Mouse (Mus musculus): ENCODE measurements around the gene Lipe. TPM values are rescaled to one million over a fixed set of nuclear protein-coding genes. Genes with fewer than 3 reads are reported as not detected.
A peak's percentile ranks its signal among the peaks of the same experiment; 100 is the strongest.

The Lipe gene
- polyA plus RNA-seq, 1 experiment from 2014 or later: 10.6 TPM

DNA sequence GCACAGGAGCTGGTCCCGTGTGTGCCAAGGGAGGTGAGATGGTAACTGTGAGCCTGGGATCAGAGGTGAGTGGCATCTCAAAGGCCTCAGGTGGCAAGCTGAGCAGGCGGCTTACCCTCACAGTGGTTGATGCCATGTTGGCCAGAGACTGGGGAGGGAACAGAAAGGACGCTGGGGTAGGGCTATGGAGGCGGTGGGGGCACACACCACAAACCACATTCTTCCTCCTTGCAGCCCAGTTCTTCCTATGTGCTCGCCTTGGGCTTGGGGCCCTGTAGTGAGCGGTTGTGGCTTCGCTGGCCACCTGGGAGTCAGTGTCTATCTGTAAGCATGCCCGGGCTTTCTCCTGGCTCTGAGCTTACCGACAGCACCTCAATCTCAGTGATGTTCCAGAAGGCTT, 13.7 kb downstream of the Lipe start:
- Histone ChIP-seq H3K27ac (ENCODE audit: low read length) (no peak overlapping the region), H3K4me2 (ENCODE audit: low read depth, low read length) (no peak overlapping the region), H3K4me1 (ENCODE audit: control insufficient read depth, insufficient read depth, low read length) (peaks cover 16% of the 10 kb centered on the region), H3K9ac (ENCODE audit: low read length) (no peak overlapping the region), H3K4me3 (replicated peaks; ENCODE audit: low read length) (no peak overlapping the region), H3K27me3 (ENCODE audit: control insufficient read depth, insufficient read depth, low read length) (no peaks in the 10 kb centered on the region), H3K36me3 (ENCODE audit: control insufficient read depth, insufficient read depth, low read length) (peaks cover 23% of the 10 kb centered on the region; the same call in 1 of the 2 replicates), H3K9me3 (replicated peaks; ENCODE audit: control insufficient read depth, low read length) (no peaks in the 10 kb centered on the region)
- 83% methylated on average over 9 of the region's 9 CpGs for WGBS
- ATAC-seq (ENCODE audit: insufficient read depth, low FRiP score): no peak

DNA sequence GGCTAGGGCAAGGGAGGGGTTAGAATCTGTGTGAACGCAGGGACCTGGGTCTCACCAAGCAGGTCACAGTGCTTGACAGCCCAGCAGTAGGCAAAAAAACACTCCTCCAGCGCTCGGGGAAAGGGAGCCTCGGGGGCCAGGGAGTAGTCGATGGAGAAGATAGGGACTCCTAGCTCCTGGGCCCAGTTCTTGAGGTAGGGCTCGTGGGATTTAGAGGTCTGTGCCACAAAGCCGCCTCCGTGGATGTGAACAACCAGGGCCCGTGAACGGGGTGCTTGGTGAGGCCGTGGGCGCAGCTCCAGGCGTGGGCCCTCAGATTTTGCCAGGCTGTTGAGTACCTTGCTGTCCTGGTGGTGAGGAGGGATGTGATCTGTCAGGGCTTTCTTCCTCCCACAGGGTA, 14.2 kb downstream of the Lipe start:
- Histone ChIP-seq H3K9me3 (replicated peaks; ENCODE audit: control insufficient read depth, low read length) (no peaks in the 10 kb centered on the region), H3K36me3 (ENCODE audit: control insufficient read depth, insufficient read depth, low read length) (peaks cover 23% of the 10 kb centered on the region; the same call in 1 of the 2 replicates), H3K4me3 (replicated peaks; ENCODE audit: low read length) (no peak overlapping the region), H3K4me1 (ENCODE audit: control insufficient read depth, insufficient read depth, low read length) (peaks cover 14% of the 10 kb centered on the region), H3K4me2 (ENCODE audit: low read depth, low read length) (no peak overlapping the region), H3K27ac (ENCODE audit: low read length) (no peak overlapping the region), H3K27me3 (ENCODE audit: control insufficient read depth, insufficient read depth, low read length) (no peaks in the 10 kb centered on the region), H3K9ac (ENCODE audit: low read length) (no peak overlapping the region)
- no peak for ATAC-seq (ENCODE audit: insufficient read depth, low FRiP score)
- WGBS: 89% methylated on average over 13 of the region's 13 CpGs

DNA sequence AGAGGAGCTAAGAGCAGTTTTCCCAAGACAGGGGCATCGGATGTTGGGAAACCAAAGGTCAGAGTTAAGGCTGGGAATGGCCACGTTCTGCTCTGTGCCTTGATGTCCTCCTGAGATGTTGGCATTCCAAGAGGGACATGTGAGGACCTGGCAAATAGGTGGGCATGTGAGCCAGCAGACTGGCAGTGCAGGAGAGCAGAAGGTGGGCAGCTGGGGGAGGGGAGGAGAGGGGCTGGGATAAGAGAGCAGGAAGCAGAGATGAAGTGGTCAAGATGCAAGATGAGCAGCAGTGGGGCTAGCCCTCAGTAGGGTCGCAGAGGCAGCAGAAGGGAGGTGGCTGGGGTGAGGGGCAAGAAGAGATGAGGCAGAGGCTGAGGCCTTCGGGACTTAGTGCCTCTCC, 14.6 kb downstream of the Lipe start:
- H3K9me3 ChIP-seq (replicated peaks; ENCODE audit: control insufficient read depth, low read length): no peaks in the 10 kb centered on the region
- no peak overlapping the region for H3K9ac ChIP-seq (ENCODE audit: low read length)
- WGBS: 71% methylated on average over 4 of the region's 4 CpGs
- H3K27ac ChIP-seq (ENCODE audit: low read length): no peak overlapping the region
- peaks cover 16% of the 10 kb centered on the region for H3K4me1 ChIP-seq (ENCODE audit: control insufficient read depth, insufficient read depth, low read length)
- no peak for ATAC-seq (ENCODE audit: insufficient read depth, low FRiP score)
- peaks cover 23% of the 10 kb centered on the region; the same call in 1 of the 2 replicates for H3K36me3 ChIP-seq (ENCODE audit: control insufficient read depth, insufficient read depth, low read length)
- no peak overlapping the region for H3K4me3 ChIP-seq (replicated peaks; ENCODE audit: low read length)
- no peak overlapping the region for H3K4me2 ChIP-seq (ENCODE audit: low read depth, low read length)
- H3K27me3 ChIP-seq (ENCODE audit: control insufficient read depth, insufficient read depth, low read length): no peaks in the 10 kb centered on the region

DNA sequence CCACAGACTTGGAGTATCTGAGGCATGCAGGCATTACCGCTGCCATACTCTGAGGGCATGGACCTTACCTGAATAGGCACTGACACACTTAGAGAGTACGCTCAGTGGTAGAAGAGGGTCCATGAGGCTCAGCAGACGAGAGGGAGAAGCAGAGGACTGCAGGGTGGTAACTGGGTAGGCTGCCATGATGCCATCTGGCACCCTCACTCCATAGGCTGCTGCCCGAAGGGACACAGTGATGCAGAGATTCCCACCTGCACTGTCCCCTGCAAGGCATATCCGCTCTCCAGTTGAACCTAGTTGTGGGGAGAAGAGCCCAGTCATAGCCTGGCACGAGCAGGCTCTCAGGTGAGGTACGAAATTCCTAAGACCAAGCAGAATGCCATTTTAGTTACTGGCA, 15.1 kb downstream of the Lipe start:
- no peaks in the 10 kb centered on the region for H3K27me3 ChIP-seq (ENCODE audit: control insufficient read depth, insufficient read depth, low read length)
- peaks cover 20% of the 10 kb centered on the region; the same call in 1 of the 2 replicates for H3K36me3 ChIP-seq (ENCODE audit: control insufficient read depth, insufficient read depth, low read length)
- H3K4me3 ChIP-seq (replicated peaks; ENCODE audit: low read length): no peak overlapping the region
- peaks cover 16% of the 10 kb centered on the region for H3K4me1 ChIP-seq (ENCODE audit: control insufficient read depth, insufficient read depth, low read length)
- H3K4me2 ChIP-seq (ENCODE audit: low read depth, low read length): no peak overlapping the region
- ATAC-seq (ENCODE audit: insufficient read depth, low FRiP score): no peak
- no peak overlapping the region for H3K9ac ChIP-seq (ENCODE audit: low read length)
- no peaks in the 10 kb centered on the region for H3K9me3 ChIP-seq (replicated peaks; ENCODE audit: control insufficient read depth, low read length)
- WGBS: 92% methylated on average over 7 of the region's 7 CpGs
- no peak overlapping the region for H3K27ac ChIP-seq (ENCODE audit: low read length)

DNA sequence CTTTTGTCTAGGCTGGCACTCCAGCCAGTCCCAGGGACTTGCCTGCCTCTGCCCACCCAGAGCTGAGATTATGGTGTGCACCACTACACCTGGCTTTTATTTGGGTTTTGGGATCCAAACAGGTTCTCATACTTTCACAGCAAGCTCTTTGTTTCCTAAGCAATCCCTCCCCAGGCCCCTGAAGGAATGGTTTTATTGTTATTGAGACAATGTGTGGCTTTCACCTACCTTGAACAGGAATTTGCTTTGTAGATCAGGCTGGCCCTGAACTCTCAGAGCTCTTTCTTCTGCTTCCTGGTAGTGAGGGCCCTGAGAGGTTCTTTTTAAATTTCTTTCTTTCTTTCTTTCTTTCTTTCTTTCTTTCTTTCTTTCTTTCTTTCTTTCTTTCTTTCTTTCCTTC, 16.0 kb downstream of the Lipe start:
- H3K36me3 ChIP-seq (ENCODE audit: control insufficient read depth, insufficient read depth, low read length): peaks cover 14% of the 10 kb centered on the region; the same call in 1 of the 2 replicates

DNA sequence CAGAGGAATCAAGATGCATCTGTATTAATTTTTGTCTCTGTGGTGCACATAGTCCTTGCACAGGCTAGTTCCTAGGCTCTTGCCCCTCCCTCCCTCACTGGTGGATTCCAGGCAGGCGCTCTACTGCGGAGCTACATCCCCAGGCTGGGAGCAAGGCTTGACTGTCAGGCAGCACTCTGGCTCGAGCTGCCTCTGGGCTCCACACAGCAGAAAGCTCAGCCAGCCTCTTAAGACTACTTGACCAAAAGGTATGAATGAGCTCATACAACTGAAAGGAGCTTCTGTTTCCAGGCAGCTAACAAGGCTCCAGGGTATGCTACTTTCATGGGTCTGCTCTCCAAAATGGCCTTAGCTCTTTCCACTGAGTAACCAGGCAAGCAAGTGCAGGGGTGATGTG, 17.2 kb downstream of the Lipe start:
- Histone ChIP-seq H3K9ac (ENCODE audit: low read length) (no peak overlapping the region), H3K27ac (ENCODE audit: low read length) (no peak overlapping the region), H3K9me3 (replicated peaks; ENCODE audit: control insufficient read depth, low read length) (no peaks in the 10 kb centered on the region), H3K27me3 (ENCODE audit: control insufficient read depth, insufficient read depth, low read length) (no peaks in the 10 kb centered on the region), H3K4me3 (replicated peaks; ENCODE audit: low read length) (no peak overlapping the region), H3K4me2 (ENCODE audit: low read depth, low read length) (no peak overlapping the region), H3K36me3 (ENCODE audit: control insufficient read depth, insufficient read depth, low read length) (peaks cover 14% of the 10 kb centered on the region; the same call in 1 of the 2 replicates), H3K4me1 (ENCODE audit: control insufficient read depth, insufficient read depth, low read length) (peaks cover 19% of the 10 kb centered on the region)
- no peak for ATAC-seq (ENCODE audit: insufficient read depth, low FRiP score)
- WGBS: 69% methylated on average over 3 of the region's 3 CpGs

More for the DNA sequence above, 16.0 kb downstream of the Lipe start:
- Histone ChIP-seq H3K4me2 (ENCODE audit: low read depth, low read length) (no peak overlapping the region), H3K9ac (ENCODE audit: low read length) (no peak overlapping the region), H3K27me3 (ENCODE audit: control insufficient read depth, insufficient read depth, low read length) (no peaks in the 10 kb centered on the region), H3K4me3 (replicated peaks; ENCODE audit: low read length) (no peak overlapping the region), H3K9me3 (replicated peaks; ENCODE audit: control insufficient read depth, low read length) (no peaks in the 10 kb centered on the region), H3K4me1 (ENCODE audit: control insufficient read depth, insufficient read depth, low read length) (peaks cover 16% of the 10 kb centered on the region), H3K27ac (ENCODE audit: low read length) (no peak overlapping the region)
- ATAC-seq (ENCODE audit: insufficient read depth, low FRiP score): no peak

DNA sequence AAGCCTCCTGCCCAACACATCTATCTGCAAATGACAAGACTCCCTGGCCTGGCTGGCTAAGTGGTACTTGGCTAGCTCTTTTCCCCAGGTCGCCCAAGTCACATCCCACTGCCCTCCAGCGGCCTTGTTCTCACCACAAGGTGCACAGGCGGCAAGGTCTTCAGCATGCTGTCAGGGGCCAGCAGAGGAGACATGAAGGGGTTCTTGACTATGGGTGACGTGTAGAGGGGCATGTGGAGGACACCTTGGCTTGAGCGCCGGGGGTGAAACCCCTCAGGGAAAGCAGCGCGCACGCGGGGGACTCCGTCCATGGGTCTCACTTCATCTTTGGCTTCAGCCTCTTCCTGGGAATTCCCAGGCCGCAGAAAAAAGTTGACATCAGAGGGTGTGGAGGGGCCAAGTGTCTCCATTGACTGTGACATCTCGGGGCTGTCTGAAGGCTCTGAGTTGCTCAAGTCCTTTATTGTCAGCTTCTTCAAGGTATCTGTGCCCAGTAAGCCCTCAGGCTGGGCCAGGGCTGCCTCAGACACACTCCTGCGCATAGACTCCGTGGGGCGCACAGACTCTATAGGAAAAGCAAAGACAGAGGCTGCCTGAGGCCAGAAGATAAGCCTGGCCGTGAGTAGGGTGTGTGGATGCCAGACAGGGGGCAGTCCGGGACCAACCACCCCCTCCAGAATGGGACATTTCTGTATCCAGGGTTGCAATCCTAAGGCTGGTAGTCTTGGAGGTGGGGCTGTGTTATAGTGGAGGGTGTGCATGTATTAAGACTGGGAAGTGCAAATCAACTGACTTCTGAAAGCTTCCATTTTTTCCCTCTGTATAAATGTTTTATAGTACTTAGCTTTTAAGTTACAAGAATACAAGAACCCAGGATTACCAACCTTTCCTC, 17.9 kb downstream of the Lipe start:
- H3K9ac ChIP-seq (ENCODE audit: low read length): peak overlapping the region; percentile 65; the same call in 1 of the 2 replicates
- no peak overlapping the region for H3K4me3 ChIP-seq (replicated peaks; ENCODE audit: low read length)
- H3K4me1 ChIP-seq (ENCODE audit: control insufficient read depth, insufficient read depth, low read length): peaks cover 12% of the 10 kb centered on the region
- 64% methylated on average over 18 of the region's 18 CpGs for WGBS
- H3K27me3 ChIP-seq (ENCODE audit: control insufficient read depth, insufficient read depth, low read length): no peaks in the 10 kb centered on the region
- H3K27ac ChIP-seq (ENCODE audit: low read length): no peak overlapping the region
- no peaks in the 10 kb centered on the region for H3K9me3 ChIP-seq (replicated peaks; ENCODE audit: control insufficient read depth, low read length)
- H3K36me3 ChIP-seq (ENCODE audit: control insufficient read depth, insufficient read depth, low read length): peaks cover 14% of the 10 kb centered on the region; the same call in 1 of the 2 replicates
- peak overlapping the region; percentile 85 for H3K4me2 ChIP-seq (ENCODE audit: low read depth, low read length)
- ATAC-seq (ENCODE audit: insufficient read depth, low FRiP score): no peak

DNA sequence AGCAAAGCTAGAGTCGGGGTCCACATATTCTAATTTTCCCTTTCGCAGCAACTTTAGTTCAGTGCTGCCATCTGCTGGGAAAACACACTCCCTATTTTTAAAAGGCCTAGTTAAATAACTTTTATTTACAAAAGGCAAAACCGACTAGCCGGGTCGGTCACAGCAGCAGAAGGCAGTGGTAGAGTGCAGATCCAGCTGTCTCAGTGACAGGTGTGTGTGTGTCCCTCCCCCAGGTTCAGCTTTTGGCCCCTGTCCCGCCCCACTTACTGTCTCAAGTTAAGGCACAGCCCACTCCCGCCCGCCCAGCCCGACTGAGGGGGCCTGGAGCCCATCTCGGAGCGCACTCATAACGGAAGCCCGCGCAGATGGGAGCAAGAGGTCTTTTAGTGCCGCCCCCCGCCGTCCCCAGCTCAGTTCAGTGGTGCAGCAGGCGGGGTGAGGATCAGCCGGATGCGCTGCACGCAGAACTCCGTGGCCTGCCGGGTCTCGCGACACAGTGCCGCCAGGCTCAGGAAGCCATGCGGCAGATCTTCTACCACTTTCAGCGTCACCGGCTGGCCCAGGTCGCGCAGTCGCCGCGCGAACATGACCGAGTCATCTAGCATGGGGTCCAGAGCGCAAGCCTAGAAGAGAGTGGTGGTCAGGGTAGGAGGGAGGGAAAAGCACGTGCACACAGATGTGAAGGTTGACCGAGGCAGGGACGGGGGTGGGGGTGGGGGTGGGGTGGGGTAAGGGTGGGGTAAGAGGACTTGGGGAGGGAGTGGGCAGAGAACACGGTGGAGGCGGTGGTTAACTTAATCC, 18.8 kb downstream of the Lipe start:
- Histone ChIP-seq H3K9me3 (replicated peaks; ENCODE audit: control insufficient read depth, low read length) (no peaks in the 10 kb centered on the region), H3K4me1 (ENCODE audit: control insufficient read depth, insufficient read depth, low read length) (peaks cover 9% of the 10 kb centered on the region; the same call in 1 of the 2 replicates), H3K4me3 (replicated peaks; ENCODE audit: low read length) (peak overlapping the region; percentile 40), H3K9ac (ENCODE audit: low read length) (peak overlapping the region; percentile 65), H3K4me2 (ENCODE audit: low read depth, low read length) (peak overlapping the region; percentile 85), H3K27ac (ENCODE audit: low read length) (peak overlapping the region; percentile 4), H3K27me3 (ENCODE audit: control insufficient read depth, insufficient read depth, low read length) (no peaks in the 10 kb centered on the region), H3K36me3 (ENCODE audit: control insufficient read depth, insufficient read depth, low read length) (peaks cover 11% of the 10 kb centered on the region; the same call in 1 of the 2 replicates)
- WGBS: 2% methylated on average over 40 of the region's 42 CpGs
- peak; percentile 62; the same call in 1 of the 2 replicates for ATAC-seq (ENCODE audit: insufficient read depth, low FRiP score)

Measured in stomach, embryonic 16.5 days (tissue).